Mouse (Mus musculus): ENCODE data around the gene Pmp22. TPM values are rescaled to one million over a fixed set of nuclear protein-coding genes. Genes with fewer than 3 reads are reported as not detected.

The Pmp22 gene
- polyA plus RNA-seq, 1 experiment from 2014 or later: 185 TPM

DNA sequence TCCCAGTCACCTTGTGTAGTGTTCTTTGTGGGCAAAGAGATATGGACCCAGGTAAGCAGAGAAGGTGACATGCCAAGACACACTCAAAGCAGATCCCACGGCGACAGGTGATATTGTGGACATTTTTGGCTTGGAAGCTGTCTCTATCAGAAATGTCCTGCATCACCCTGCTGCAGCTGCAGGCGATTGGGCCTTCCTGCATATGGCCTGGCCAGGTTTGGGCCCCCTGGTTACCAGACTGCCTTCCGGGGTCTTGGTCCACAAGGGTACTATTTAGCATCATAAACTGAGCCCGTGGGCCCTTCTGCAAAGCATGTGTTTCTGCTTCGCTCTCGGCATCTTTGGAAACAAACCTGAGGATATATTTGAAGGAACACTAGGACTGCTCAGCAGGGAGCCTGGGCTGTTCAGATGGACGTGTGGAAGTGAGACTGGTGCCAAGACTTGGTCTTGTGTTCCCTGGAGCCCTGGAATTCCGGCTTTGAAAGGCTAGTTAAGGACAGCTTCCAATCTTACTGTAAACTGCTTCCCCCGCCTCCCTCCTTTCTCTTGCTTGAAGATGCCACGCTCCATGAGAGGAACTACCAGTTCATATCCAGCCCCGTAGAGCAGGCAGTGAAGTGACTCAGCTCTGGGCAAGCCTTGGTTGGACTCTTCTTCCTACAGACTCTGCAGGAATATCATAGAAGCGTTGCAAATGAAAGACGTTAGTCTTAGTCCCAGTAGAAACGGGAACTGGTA is 6.1 kb downstream of the Pmp22 start:
- no peaks in the 10 kb centered on the region for H3K9me3 ChIP-seq (ENCODE audit: control insufficient read depth, low read depth, low read length)
- 0 out of 2 replicates have a peak overlapping the region, but pooled peaks have one; percentile 4 for H3K4me3 ChIP-seq (ENCODE audit: low read depth, low read length)
- H3K4me2 ChIP-seq (replicated peaks; ENCODE audit: low read depth, low read length): peak overlapping the region; percentile 6; the same call in 1 of the 2 replicates
- no peaks in the 10 kb centered on the region for H3K27me3 ChIP-seq (ENCODE audit: control insufficient read depth, insufficient read depth, low read length)
- peak overlapping the region; percentile 39; the same call in 1 of the 2 replicates for H3K27ac ChIP-seq (ENCODE audit: low read length)
- H3K9ac ChIP-seq (replicated peaks; ENCODE audit: low read depth, low read length): no peak overlapping the region
- H3K4me1 ChIP-seq (ENCODE audit: control insufficient read depth, insufficient read depth, low read length): peaks cover 36% of the 10 kb centered on the region; the same call in 1 of the 2 replicates
- ATAC-seq (ENCODE audit: insufficient number of reproducible peaks, insufficient read depth, low FRiP score, low read depth): no peak
- H3K36me3 ChIP-seq (ENCODE audit: control insufficient read depth, insufficient read depth, low read length): peaks cover 15% of the 10 kb centered on the region; the same call in 1 of the 2 replicates
- WGBS: 69% methylated on average over 15 of the region's 15 CpGs

DNA sequence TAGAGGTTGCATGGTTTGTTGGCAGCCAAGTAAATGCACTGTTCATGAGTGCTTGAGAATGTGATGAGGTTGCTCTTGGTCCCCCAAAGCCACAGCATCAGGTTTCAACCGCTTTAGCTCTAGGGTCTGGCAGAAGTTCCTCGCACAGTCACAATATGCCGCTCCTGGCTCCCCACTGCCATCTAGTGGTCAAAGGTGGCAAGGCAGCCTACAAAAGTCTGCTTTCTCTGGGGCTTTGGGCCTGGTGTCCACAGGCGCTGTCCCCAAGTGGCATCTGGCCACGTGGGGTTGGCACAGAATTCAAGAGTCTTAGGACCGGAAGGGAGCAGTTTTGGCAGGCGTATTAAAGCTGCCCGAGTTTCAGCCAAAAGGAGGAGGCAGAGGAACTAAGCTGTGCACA is 6.8 kb downstream of the Pmp22 start:
- Histone ChIP-seq H3K4me2 (replicated peaks; ENCODE audit: low read depth, low read length) (0 out of 2 replicates have a peak overlapping the region, but pooled peaks have one; percentile 6), H3K27me3 (ENCODE audit: control insufficient read depth, insufficient read depth, low read length) (no peaks in the 10 kb centered on the region), H3K36me3 (ENCODE audit: control insufficient read depth, insufficient read depth, low read length) (peaks cover 15% of the 10 kb centered on the region; the same call in 1 of the 2 replicates), H3K9ac (replicated peaks; ENCODE audit: low read depth, low read length) (no peak overlapping the region), H3K4me3 (ENCODE audit: low read depth, low read length) (no peak overlapping the region), H3K4me1 (ENCODE audit: control insufficient read depth, insufficient read depth, low read length) (peaks cover 31% of the 10 kb centered on the region; the same call in 1 of the 2 replicates), H3K9me3 (ENCODE audit: control insufficient read depth, low read depth, low read length) (no peaks in the 10 kb centered on the region), H3K27ac (ENCODE audit: low read length) (peak overlapping the region; percentile 55; the same call in 1 of the 2 replicates)
- peak; percentile 29; the same call in 1 of the 2 replicates for ATAC-seq (ENCODE audit: insufficient number of reproducible peaks, insufficient read depth, low FRiP score, low read depth)
- 5% methylated on average over 8 of the region's 8 CpGs for WGBS

DNA sequence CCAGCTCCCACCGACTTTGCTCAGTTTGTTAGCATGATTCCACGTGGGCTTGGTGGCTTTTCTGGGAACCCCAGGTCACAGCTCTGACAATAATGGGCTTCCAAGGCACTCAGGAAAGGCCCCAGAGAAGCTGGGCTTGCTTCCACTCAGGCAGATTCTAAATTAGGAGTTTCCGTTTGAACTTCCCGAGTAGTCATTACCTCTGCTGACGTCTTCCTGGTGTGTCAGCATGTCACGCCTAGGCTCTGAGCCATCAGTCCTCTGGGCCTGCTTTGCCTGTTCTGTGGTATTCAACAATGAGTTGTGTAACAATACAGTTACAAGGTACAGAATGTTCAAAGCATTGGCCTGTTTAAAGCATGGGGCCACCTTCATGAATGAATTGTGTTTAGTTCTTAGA is 7.4 kb downstream of the Pmp22 start:
- no peak for ATAC-seq (ENCODE audit: insufficient number of reproducible peaks, insufficient read depth, low FRiP score, low read depth)
- Histone ChIP-seq H3K4me2 (replicated peaks; ENCODE audit: low read depth, low read length) (no peak overlapping the region), H3K9me3 (ENCODE audit: control insufficient read depth, low read depth, low read length) (no peaks in the 10 kb centered on the region), H3K4me3 (ENCODE audit: low read depth, low read length) (no peak overlapping the region), H3K36me3 (ENCODE audit: control insufficient read depth, insufficient read depth, low read length) (peaks cover 18% of the 10 kb centered on the region; the same call in 1 of the 2 replicates), H3K27me3 (ENCODE audit: control insufficient read depth, insufficient read depth, low read length) (no peaks in the 10 kb centered on the region), H3K4me1 (ENCODE audit: control insufficient read depth, insufficient read depth, low read length) (peaks cover 26% of the 10 kb centered on the region; the same call in 1 of the 2 replicates), H3K27ac (ENCODE audit: low read length) (no peak overlapping the region), H3K9ac (replicated peaks; ENCODE audit: low read depth, low read length) (no peak overlapping the region)
- 72% methylated on average over 6 of the region's 6 CpGs for WGBS

- H3K4me1 ChIP-seq (ENCODE audit: control insufficient read depth, insufficient read depth, low read length): peaks cover 26% of the 10 kb centered on the region; the same call in 1 of the 2 replicates
- H3K9me3 ChIP-seq (ENCODE audit: control insufficient read depth, low read depth, low read length): no peaks in the 10 kb centered on the region
- no peak overlapping the region for H3K9ac ChIP-seq (replicated peaks; ENCODE audit: low read depth, low read length)
- no peak overlapping the region for H3K27ac ChIP-seq (ENCODE audit: low read length)
- no peak for ATAC-seq (ENCODE audit: insufficient number of reproducible peaks, insufficient read depth, low FRiP score, low read depth)
- 72% methylated on average over 4 of the region's 4 CpGs for WGBS
- no peak overlapping the region for H3K4me3 ChIP-seq (ENCODE audit: low read depth, low read length)
- H3K27me3 ChIP-seq (ENCODE audit: control insufficient read depth, insufficient read depth, low read length): no peaks in the 10 kb centered on the region
- no peak overlapping the region for H3K4me2 ChIP-seq (replicated peaks; ENCODE audit: low read depth, low read length)
- H3K36me3 ChIP-seq (ENCODE audit: control insufficient read depth, insufficient read depth, low read length): peaks cover 23% of the 10 kb centered on the region; the same call in 1 of the 2 replicates
These were observed 8.1 kb downstream of the Pmp22 start for GRCm38 (mm10) chr11:63136836-63137416.

DNA sequence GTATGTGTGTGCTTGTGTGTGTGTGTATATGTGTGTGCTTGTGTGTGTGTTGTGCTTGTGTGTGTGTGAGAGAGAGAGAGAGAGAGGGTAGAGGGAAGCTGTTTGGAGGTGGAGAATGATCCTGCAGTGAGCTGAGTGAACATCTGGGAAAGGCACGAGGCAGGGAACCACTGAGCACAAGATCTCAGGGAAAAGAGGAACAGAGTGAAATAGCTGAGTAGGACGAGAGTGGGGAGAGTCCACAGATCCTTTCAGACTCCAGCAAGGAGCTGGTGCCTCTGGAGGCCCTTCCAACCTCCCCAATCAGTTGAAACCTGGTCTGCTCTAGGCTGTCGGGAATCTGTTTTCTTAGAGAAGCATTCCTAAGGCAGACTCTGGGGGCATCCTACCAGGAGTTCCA is 10.0 kb downstream of the Pmp22 start:
- no peak for ATAC-seq (ENCODE audit: insufficient number of reproducible peaks, insufficient read depth, low FRiP score, low read depth)
- H3K4me2 ChIP-seq (replicated peaks; ENCODE audit: low read depth, low read length): no peak overlapping the region
- H3K36me3 ChIP-seq (ENCODE audit: control insufficient read depth, insufficient read depth, low read length): peaks cover 26% of the 10 kb centered on the region; the same call in 1 of the 2 replicates
- WGBS: 51% methylated on average over 3 of the region's 3 CpGs
- no peaks in the 10 kb centered on the region for H3K9me3 ChIP-seq (ENCODE audit: control insufficient read depth, low read depth, low read length)
- H3K4me1 ChIP-seq (ENCODE audit: control insufficient read depth, insufficient read depth, low read length): peaks cover 22% of the 10 kb centered on the region; the same call in 1 of the 2 replicates
- no peak overlapping the region for H3K27ac ChIP-seq (ENCODE audit: low read length)
- no peaks in the 10 kb centered on the region for H3K27me3 ChIP-seq (ENCODE audit: control insufficient read depth, insufficient read depth, low read length)
- H3K4me3 ChIP-seq (ENCODE audit: low read depth, low read length): no peak overlapping the region
- no peak overlapping the region for H3K9ac ChIP-seq (replicated peaks; ENCODE audit: low read depth, low read length)

- Histone ChIP-seq H3K36me3 (ENCODE audit: control insufficient read depth, insufficient read depth, low read length) (peaks cover 14% of the 10 kb centered on the region; the same call in 1 of the 2 replicates), H3K4me2 (replicated peaks; ENCODE audit: low read depth, low read length) (no peak overlapping the region), H3K9ac (replicated peaks; ENCODE audit: low read depth, low read length) (no peak overlapping the region), H3K9me3 (ENCODE audit: control insufficient read depth, low read depth, low read length) (no peaks in the 10 kb centered on the region), H3K27me3 (ENCODE audit: control insufficient read depth, insufficient read depth, low read length) (no peaks in the 10 kb centered on the region), H3K4me1 (ENCODE audit: control insufficient read depth, insufficient read depth, low read length) (no peaks in the 10 kb centered on the region), H3K27ac (ENCODE audit: low read length) (no peak overlapping the region), H3K4me3 (ENCODE audit: low read depth, low read length) (no peak overlapping the region)
- 89% methylated on average over 5 of the region's 5 CpGs for WGBS
- ATAC-seq (ENCODE audit: insufficient number of reproducible peaks, insufficient read depth, low FRiP score, low read depth): no peak
These were observed 13.5 kb downstream of the Pmp22 start for GRCm38 (mm10) chr11:63142311-63142710.

- Histone ChIP-seq H3K4me3 (ENCODE audit: low read depth, low read length) (no peak overlapping the region), H3K27ac (ENCODE audit: low read length) (no peak overlapping the region), H3K9me3 (ENCODE audit: control insufficient read depth, low read depth, low read length) (no peaks in the 10 kb centered on the region), H3K4me1 (ENCODE audit: control insufficient read depth, insufficient read depth, low read length) (no peaks in the 10 kb centered on the region), H3K27me3 (ENCODE audit: control insufficient read depth, insufficient read depth, low read length) (no peaks in the 10 kb centered on the region), H3K9ac (replicated peaks; ENCODE audit: low read depth, low read length) (no peak overlapping the region), H3K4me2 (replicated peaks; ENCODE audit: low read depth, low read length) (no peak overlapping the region), H3K36me3 (ENCODE audit: control insufficient read depth, insufficient read depth, low read length) (peaks cover 11% of the 10 kb centered on the region; the same call in 1 of the 2 replicates)
- 72% methylated on average over 4 of the region's 4 CpGs for WGBS
- no peak for ATAC-seq (ENCODE audit: insufficient number of reproducible peaks, insufficient read depth, low FRiP score, low read depth)
These were observed 14.0 kb downstream of the Pmp22 start for GRCm38 (mm10) chr11:63142816-63143215.

- Histone ChIP-seq H3K27ac (ENCODE audit: low read length) (no peak overlapping the region), H3K9ac (replicated peaks; ENCODE audit: low read depth, low read length) (no peak overlapping the region), H3K27me3 (ENCODE audit: control insufficient read depth, insufficient read depth, low read length) (no peaks in the 10 kb centered on the region), H3K4me2 (replicated peaks; ENCODE audit: low read depth, low read length) (no peak overlapping the region), H3K4me1 (ENCODE audit: control insufficient read depth, insufficient read depth, low read length) (no peaks in the 10 kb centered on the region), H3K4me3 (ENCODE audit: low read depth, low read length) (no peak overlapping the region), H3K9me3 (ENCODE audit: control insufficient read depth, low read depth, low read length) (no peaks in the 10 kb centered on the region), H3K36me3 (ENCODE audit: control insufficient read depth, insufficient read depth, low read length) (peaks cover 11% of the 10 kb centered on the region; the same call in 1 of the 2 replicates)
- WGBS: 80% methylated on average over 8 of the region's 8 CpGs
- no peak for ATAC-seq (ENCODE audit: insufficient number of reproducible peaks, insufficient read depth, low FRiP score, low read depth)
These were observed 14.7 kb downstream of the Pmp22 start for GRCm38 (mm10) chr11:63143486-63143885.
